Mouse (Mus musculus): ENCODE results near the gene Npnt.

GRCm38 (mm10) chr3:132860796-132861195, 89.3 kb downstream of the Npnt start:
- TF ChIP-seq CTCF (IDR thresholded peaks at IDR 0.05; ENCODE audit: low read depth, low read length) (no peak), POLR2A (IDR thresholded peaks at IDR 0.05; ENCODE audit: insufficient read depth, low read length) (no peak), EP300 (IDR thresholded peaks at IDR 0.05; ENCODE audit: insufficient read depth, low read depth, low read length) (no peak)
